Mouse (Mus musculus) intestine, embryonic 15.5 days (tissue): ENCODE measurements around the gene Dhps. TPM values are rescaled to one million over a fixed set of nuclear protein-coding genes. Genes with fewer than 3 reads are reported as not detected.
A peak's percentile ranks its signal among the peaks of the same experiment; 100 is the strongest.

Experiments
- ATAC-seq: fragments of 200-750 bp; cut with Nextera tagmentation; 2 replicates; pipeline ENCODE4 v1.8.0; 2017; ENCODE audit warnings: moderate TSS enrichment, moderate library complexity
- H3K27ac ChIP-seq: fragments of 300-500 bp; sonication (generic); 2 replicates; pipeline ENCODE4 v1.5.1; 2015; ENCODE audit warnings: mild to moderate bottlenecking, inconsistent platforms
- H3K27me3 ChIP-seq: fragments of 300-500 bp; sonication (generic); replicated peaks from 2 replicates; pipeline ENCODE4 v1.6.1; 2015; ENCODE audit warnings: inconsistent platforms
- H3K36me3 ChIP-seq: fragments of 300-500 bp; sonication (generic); 2 replicates; pipeline ENCODE4 v1.6.1; 2015; ENCODE audit warnings: inconsistent platforms
- H3K4me1 ChIP-seq: fragments of 300-500 bp; sonication (generic); replicated peaks from 2 replicates; pipeline ENCODE4 v1.6.1; 2015; ENCODE audit warnings: inconsistent platforms
- H3K4me2 ChIP-seq: fragments of 300-500 bp; sonication (generic); replicated peaks from 2 replicates; pipeline ENCODE4 v1.6.1; 2015; ENCODE audit warnings: mild to moderate bottlenecking, inconsistent platforms
- H3K4me3 ChIP-seq: fragments of 300-500 bp; sonication (generic); replicated peaks from 2 replicates; pipeline ENCODE4 v1.5.1; 2015; ENCODE audit warnings: inconsistent platforms
- H3K9ac ChIP-seq: fragments of 300-500 bp; sonication (generic); 2 replicates; pipeline ENCODE4 v1.6.1; 2015; ENCODE audit warnings: inconsistent platforms
- H3K9me3 ChIP-seq: fragments of 300-500 bp; sonication (generic); 2 replicates; pipeline ENCODE4 v1.6.1; 2016; ENCODE audit warnings: inconsistent platforms
- WGBS: fragments of 180-500 bp; shearing (Covaris S2); methylation state at CpG from one replicate; pipeline ENCODE4 v1.1.7; 2015; 5-methylcytosine and 5-hydroxymethylcytosine counted together
- polyA plus RNA-seq: library from polyadenylated mRNA; unstranded; fragments of >200 nt; fragmentation: Nextera tagmentation; extraction: Ambion mirVana; gene quantifications from 2 replicates; pipeline ENCODE4 v1.2.1, GENCODE M21; 2015

The Dhps gene
- polyA plus RNA-seq, result 56.6 and 57.5 TPM in 2 replicates

DNA sequence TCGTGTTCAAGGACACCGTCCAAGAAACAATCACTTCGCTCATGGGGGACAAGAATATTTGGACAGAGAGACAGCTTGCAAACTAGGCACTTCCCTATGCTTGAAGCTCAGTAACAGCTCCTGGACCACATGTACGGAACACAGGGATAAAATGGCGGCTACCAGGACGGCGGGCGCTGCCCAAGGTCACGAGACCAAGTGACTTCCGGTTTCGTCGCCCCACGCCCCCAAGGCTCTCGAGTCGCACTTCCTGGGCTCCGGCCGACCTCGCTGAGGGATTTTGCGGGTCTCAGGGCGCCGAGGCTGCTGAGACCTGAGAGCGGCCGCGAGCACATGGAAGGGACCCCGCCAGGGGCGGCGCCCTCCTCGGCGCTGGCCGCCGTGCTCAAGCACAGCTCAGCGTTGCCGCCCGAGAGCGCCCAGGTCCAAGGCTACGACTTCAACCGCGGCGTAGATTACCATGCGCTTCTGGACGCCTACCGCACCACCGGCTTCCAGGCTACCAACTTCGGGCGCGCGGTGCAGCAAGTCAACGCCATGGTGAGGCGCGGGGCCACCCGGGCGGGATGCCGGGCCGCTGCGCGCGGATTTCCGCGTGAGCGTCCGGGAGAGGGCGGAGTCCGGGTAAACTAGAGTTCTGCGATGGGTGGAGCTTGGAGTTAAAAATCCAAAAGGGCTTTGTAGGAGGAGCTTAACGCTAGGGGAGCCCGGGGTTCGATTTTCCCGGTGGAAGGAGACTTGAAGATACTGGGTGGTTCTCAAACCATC, at the start of gene Dhps:
Gene Dhps, plus strand, starts transcription at position 244 of the 768 bp plus-strand sequence.
- H3K27ac ChIP-seq, result peak within 1 kb of the TSS; percentile 97
- peak within 1 kb of the TSS; percentile 97 for H3K4me3 ChIP-seq
- peaks cover 17% of the 10 kb centered on the region for H3K36me3 ChIP-seq
- H3K27me3 ChIP-seq, result no peaks in the 10 kb centered on the region
- peak; percentile 93 for ATAC-seq
- H3K9me3 ChIP-seq, result no peaks in the 10 kb centered on the region
- peaks cover 9% of the 10 kb centered on the region; the same call in 1 of the 2 replicates for H3K4me1 ChIP-seq
- peak within 1 kb of the TSS; percentile 73 for H3K4me2 ChIP-seq
- peak within 1 kb of the TSS; percentile 90 for H3K9ac ChIP-seq
- under 1% methylated on average over 68 of the region's 68 CpGs for WGBS

DNA sequence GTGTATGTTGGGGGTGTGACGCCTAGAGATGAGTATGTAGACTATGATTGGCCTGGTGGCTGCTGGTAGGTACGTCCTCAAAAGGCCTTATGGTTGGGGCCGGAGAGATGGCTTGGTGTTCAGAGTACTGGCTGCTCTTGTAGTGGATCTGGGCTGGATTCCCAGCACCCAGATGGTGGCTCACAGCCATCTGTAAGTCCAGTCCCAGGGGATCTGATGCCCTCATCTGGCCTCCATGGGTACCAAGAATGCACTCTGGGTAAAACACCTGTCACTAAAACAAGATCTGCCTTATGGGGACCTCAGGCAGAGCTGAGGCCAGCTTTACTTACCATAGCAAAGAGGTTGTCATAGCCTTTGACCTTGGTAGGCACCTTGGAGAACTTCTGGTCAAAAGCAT, 47.7 kb upstream of the Dhps start:
- H3K27ac ChIP-seq, result no peak overlapping the region
- H3K36me3 ChIP-seq, result peaks cover 25% of the 10 kb centered on the region
- no peak overlapping the region for H3K9ac ChIP-seq
- peak overlapping the region; percentile 82 for H3K4me2 ChIP-seq
- H3K9me3 ChIP-seq, result no peaks in the 10 kb centered on the region
- H3K4me3 ChIP-seq, result peak overlapping the region; percentile 80; the same call in 1 of the 2 replicates
- H3K4me1 ChIP-seq, result peaks cover 27% of the 10 kb centered on the region
- 90% methylated on average over 3 of the region's 3 CpGs for WGBS
- no peak for ATAC-seq
- no peaks in the 10 kb centered on the region for H3K27me3 ChIP-seq

DNA sequence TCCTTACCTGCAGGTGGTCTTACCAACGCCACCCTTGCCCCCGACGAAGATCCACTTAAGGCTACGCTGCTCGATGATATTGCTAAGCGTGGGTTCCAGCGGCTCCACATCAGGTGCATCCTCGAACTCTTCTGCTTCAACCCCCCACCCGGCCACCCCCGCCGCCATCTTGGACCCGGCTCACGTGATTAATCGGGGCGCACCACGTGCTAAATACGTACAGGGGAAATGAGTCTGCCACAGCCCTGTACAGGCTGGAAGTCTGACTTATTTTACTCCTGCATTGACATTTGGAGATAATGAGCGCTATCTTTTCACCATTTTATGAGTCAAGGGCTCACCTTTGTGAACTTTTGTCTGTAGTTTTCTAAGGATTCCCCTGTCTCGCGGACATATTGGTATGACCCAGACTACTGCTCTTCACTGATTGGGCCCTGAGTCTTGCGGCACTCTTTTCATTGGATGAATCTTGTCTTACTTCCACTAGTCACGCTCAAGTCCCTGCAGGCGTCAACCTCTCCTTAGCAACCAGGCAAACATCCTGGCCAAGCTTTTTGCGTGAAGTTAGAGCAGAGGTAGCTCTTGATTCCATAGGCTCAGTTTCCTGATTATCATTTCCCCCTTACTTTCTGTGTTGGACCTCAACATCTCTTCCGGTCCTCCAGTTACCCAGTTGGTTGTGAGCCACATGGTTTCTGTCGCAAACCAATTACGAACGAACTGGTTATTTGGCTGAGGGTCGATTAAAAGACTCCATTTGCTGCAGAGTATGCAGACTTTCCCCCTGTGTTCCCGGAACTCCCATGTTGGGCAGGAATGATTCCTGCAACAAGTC, 46.2 kb upstream of the Dhps start, which contains the start of gene Asna1:
Gene Asna1, minus strand, starts transcription at position 184 of the 835 bp plus-strand sequence.
- Histone ChIP-seq H3K27ac (peak within 1 kb of the TSS; percentile 74), H3K4me3 (peak within 1 kb of the TSS; percentile 80), H3K4me2 (peak within 1 kb of the TSS; percentile 82), H3K27me3 (no peaks in the 10 kb centered on the region), H3K4me1 (peaks cover 30% of the 10 kb centered on the region), H3K9ac (peak within 1 kb of the TSS; percentile 68), H3K9me3 (no peaks in the 10 kb centered on the region), H3K36me3 (peaks cover 21% of the 10 kb centered on the region; the same call in 1 of the 2 replicates)
- WGBS, result 4% methylated on average over 30 of the region's 30 CpGs
- ATAC-seq, result peak; percentile 91

DNA sequence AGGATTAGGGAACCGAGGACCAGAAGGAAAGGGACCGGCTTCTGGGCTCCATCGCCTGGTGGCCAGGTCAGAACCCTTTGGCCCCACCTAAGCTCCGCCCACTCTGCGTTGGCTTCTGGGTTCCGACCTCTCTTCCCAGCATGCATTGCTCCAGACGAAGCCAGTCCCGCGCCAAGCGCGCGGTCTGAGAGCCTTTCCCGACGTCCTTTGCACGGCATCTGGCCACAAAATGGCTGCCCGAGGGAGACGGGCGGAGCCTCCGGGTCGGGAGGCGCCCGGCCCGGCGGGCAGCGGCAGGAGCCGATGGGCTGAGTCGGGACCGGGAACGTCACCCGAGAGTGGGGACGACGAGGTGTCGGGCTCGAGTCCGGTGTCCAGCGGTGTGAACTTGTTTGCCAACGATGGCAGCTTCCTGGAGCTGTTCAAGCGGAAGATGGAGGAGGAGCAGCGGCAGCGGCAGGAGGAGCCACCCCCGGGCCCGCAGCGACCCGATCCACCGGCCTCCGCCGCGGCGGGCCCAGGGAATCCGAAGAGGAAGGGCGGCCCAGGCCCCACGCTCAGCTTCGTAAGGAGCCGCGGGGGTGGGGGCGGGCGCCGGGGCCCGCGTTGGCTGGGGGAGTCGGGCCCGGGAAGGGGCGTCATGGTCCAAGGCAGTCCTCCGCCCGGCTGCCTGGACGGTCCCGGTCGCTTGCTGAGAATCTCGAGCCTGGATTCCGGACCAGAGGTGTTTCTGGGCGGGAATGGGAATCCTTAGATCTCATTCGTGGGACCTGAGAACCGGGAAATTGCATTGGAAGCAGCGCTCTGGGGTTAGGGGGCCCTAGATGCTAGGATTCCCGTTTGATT, 44.7 kb upstream of the Dhps start, which contains the start of gene Trir:
Gene Trir, plus strand, starts transcription at position 154 of the 846 bp plus-strand sequence.
- Histone ChIP-seq H3K4me3 (peak within 1 kb of the TSS; percentile 95), H3K4me1 (peaks cover 30% of the 10 kb centered on the region), H3K4me2 (peak within 1 kb of the TSS; percentile 82), H3K27me3 (no peaks in the 10 kb centered on the region), H3K9me3 (no peaks in the 10 kb centered on the region), H3K27ac (peak within 1 kb of the TSS; percentile 92), H3K36me3 (peaks cover 20% of the 10 kb centered on the region; the same call in 1 of the 2 replicates), H3K9ac (peak within 1 kb of the TSS; percentile 99)
- ATAC-seq, result peak; percentile 85
- under 1% methylated on average over 75 of the region's 75 CpGs for WGBS

DNA sequence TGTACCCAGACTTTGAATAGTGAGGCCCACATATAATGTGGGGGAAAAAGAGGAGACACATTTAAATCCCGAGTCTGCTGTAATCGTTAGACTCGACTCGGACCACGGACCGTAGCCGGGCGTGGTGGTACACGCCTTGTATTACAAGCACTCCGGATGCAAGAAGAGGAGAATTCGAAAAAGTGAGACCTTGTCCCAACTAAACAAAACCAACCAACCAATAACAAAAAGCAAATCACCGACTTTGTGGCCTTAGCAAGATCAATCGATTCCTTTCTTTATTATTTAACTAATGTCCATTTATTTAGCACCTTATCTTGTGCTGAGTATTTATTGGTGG, 44.1 kb upstream of the Dhps start:
- no peaks in the 10 kb centered on the region for H3K27me3 ChIP-seq
- peaks cover 30% of the 10 kb centered on the region for H3K4me1 ChIP-seq
- peaks cover 20% of the 10 kb centered on the region; the same call in 1 of the 2 replicates for H3K36me3 ChIP-seq
- peak overlapping the region; percentile 95 for H3K4me3 ChIP-seq
- H3K4me2 ChIP-seq, result peak overlapping the region; percentile 82
- peak overlapping the region; percentile 92 for H3K27ac ChIP-seq
- H3K9ac ChIP-seq, result peak overlapping the region; percentile 99
- ATAC-seq, result no peak
- no peaks in the 10 kb centered on the region for H3K9me3 ChIP-seq
- under 1% methylated on average over 13 of the region's 13 CpGs for WGBS

DNA sequence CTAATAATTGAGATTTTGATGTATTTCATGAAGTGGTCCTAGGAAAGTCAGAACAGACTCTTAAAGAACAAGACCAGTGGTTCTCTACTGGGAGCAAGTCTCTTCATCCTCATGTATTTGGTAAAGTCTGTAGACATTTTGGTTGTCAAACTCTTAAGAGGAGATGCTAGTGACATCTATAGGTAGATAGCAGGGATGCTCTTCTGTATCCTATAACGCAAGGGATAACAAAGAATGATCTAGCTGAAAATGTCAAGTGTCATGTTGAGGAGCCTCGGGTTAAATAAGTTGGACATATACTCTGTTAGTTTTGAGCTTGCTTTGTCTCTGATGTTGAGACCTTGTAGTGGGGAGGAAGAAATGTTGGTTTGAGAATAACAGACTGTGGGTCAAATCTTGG, 43.6 kb upstream of the Dhps start:
- Histone ChIP-seq H3K27me3 (no peaks in the 10 kb centered on the region), H3K9me3 (no peaks in the 10 kb centered on the region), H3K4me2 (peak overlapping the region; percentile 82), H3K36me3 (peaks cover 20% of the 10 kb centered on the region; the same call in 1 of the 2 replicates), H3K9ac (peak overlapping the region; percentile 99), H3K4me1 (peaks cover 30% of the 10 kb centered on the region), H3K27ac (no peak overlapping the region), H3K4me3 (peak overlapping the region; percentile 95)
- 19% methylated on average over 2 of the region's 2 CpGs for WGBS
- no peak for ATAC-seq

DNA sequence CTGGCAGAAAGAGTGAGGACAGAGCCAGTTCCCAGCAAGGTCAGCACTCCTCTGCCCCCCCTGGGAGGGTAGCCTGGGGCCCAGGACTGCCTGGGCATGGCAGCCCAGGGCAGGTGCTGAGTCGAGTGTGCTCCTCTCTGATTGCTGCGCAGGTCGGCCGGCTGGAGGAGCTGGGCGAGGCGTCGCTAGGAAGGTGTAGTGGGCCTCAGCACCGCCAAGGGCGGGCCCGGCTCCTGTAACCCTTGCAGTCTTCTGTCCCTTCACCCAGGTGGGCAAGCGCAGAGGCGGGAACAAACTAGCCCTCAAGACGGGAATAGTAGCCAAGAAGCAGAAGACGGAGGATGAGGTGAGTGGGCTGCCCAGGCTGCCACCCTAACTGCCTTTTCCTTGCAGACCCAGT, 42.3 kb upstream of the Dhps start:
- Histone ChIP-seq H3K4me3 (peak overlapping the region; percentile 9; the same call in 1 of the 2 replicates), H3K9ac (peak overlapping the region; percentile 99; the same call in 1 of the 2 replicates), H3K27me3 (no peaks in the 10 kb centered on the region), H3K4me1 (peaks cover 22% of the 10 kb centered on the region), H3K27ac (no peak overlapping the region), H3K36me3 (peaks cover 12% of the 10 kb centered on the region; the same call in 1 of the 2 replicates), H3K9me3 (no peaks in the 10 kb centered on the region), H3K4me2 (peak overlapping the region; percentile 82)
- ATAC-seq, result no peak
- 72% methylated on average over 14 of the region's 14 CpGs for WGBS

DNA sequence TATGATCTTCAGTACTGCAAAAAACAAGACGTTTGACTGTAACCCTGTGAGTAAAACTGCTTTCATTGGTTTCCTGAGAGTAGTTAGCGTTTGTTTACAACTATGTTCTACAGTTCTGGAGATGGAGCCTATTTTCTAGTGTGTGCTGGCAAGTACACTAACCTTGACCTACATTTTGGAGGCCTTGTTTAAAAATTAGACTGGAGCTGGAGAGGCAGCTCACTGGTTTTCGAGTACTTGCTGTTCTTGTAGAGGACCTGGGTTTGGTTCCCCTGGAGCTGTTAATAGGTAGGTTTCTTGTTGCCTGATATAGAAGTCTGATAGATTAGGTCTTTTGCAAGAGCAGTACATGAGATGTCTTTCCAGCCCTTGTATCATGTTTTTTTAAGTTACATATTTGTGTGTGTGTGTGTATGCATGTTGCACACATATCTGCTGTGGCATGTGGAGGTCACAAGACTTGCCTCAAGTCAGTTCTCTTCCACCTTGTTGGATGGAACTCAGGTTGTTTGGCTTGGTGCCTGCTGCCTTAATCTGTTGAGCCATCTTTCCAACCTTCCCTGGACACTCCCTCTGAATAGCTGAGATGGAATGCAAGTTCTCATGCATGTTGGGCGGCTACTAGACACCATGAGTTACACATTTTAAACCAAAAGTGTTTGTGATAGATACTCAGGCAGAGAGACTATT, 38.8 kb upstream of the Dhps start:
- Histone ChIP-seq H3K36me3 (peaks cover 12% of the 10 kb centered on the region; the same call in 1 of the 2 replicates), H3K4me1 (peaks cover 20% of the 10 kb centered on the region), H3K9me3 (no peaks in the 10 kb centered on the region), H3K9ac (no peak overlapping the region), H3K27me3 (no peaks in the 10 kb centered on the region), H3K4me2 (no peak overlapping the region), H3K4me3 (no peak overlapping the region), H3K27ac (no peak overlapping the region)
- 78% methylated on average over 4 of the region's 4 CpGs for WGBS
- no peak for ATAC-seq

DNA sequence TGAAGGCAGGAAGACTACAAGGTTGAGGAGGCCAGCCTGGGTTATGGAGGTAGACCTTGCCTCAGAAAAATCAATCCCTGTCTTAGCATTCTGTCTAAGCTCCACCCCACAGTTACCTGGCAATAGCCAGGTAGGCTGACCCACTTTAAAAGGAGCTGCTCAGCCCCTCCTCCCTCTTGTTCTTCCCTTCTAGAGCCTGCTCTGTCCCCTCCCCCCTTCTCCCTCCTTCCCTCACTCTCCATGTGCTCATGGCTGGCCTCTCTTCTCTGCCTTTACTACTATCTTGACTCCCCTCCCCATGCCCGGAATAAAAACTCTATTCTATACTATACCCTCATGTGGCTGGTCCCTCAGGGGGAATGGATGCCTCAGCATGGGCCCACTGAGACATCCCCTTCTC, 37.7 kb upstream of the Dhps start:
- no peak overlapping the region for H3K4me2 ChIP-seq
- no peak overlapping the region for H3K27ac ChIP-seq
- ATAC-seq, result no peak
- H3K27me3 ChIP-seq, result no peaks in the 10 kb centered on the region
- H3K4me3 ChIP-seq, result no peak overlapping the region
- no peak overlapping the region for H3K9ac ChIP-seq
- no peaks in the 10 kb centered on the region for H3K9me3 ChIP-seq
- peaks cover 11% of the 10 kb centered on the region for H3K4me1 ChIP-seq
- peaks cover 12% of the 10 kb centered on the region; the same call in 1 of the 2 replicates for H3K36me3 ChIP-seq
- WGBS, result 57% methylated on average over 1 of the region's 1 CpGs

DNA sequence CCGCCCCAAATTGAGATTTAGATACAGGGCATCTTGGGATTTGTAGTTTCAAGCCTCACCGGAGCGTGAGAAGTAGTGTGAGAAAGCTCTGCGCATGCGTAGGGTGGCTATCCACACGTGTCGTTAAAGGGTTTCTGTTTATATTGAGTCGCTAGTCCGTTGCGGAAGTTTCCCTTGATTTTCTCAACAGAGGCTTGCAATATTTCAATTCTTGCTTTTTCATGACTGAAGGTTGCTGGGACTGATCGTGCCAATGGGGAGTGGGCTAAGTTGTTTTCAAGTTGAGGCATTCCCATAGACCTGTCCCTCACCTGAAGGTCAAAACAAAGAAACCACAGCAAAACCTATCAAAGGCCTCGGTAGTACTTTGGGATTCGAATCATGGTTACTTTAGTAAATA, 36.8 kb upstream of the Dhps start:
- Histone ChIP-seq H3K4me1 (peaks cover 10% of the 10 kb centered on the region; the same call in 1 of the 2 replicates), H3K27me3 (no peaks in the 10 kb centered on the region), H3K27ac (peak overlapping the region; percentile 100), H3K36me3 (peaks cover 8% of the 10 kb centered on the region; the same call in 1 of the 2 replicates), H3K9me3 (no peaks in the 10 kb centered on the region), H3K9ac (0 out of 2 replicates have a peak overlapping the region, but pooled peaks have one; percentile 67), H3K4me2 (peak overlapping the region; percentile 81), H3K4me3 (peak overlapping the region; percentile 85)
- no peak for ATAC-seq
- WGBS, result 3% methylated on average over 13 of the region's 13 CpGs
